ENCODE assay signal across 9 mouse cellular contexts in genomic region chr1:93805221-93805951, GRCm38 (mm10). TPM values are rescaled to one million over a fixed set of nuclear protein-coding genes. Genes with fewer than 3 reads are reported as not detected.
A peak's percentile ranks its signal among the peaks of the same experiment; 100 is the strongest.
DNase-seq lines count a peak whose midpoint lies in the region; ATAC-seq and TF ChIP-seq lines count a peak whose summit lies in the region.
"Had no signal": no experiment of that assay in that cellular context is flagged by ENCODE, and none has a peak within 500 bp of the region (broad histone marks: within the 10 kb centered on the region; RNA-seq: fewer than 3 reads in every experiment).

No protein-coding gene starts in this region.

- TF ChIP-seq EP300 in liver, embryonic 14.5 days (IDR thresholded peaks at IDR 0.05; ENCODE audit: low read depth), result no peak
- no peak for TF ChIP-seq EP300 in lung, postnatal 0 days (IDR thresholded peaks at IDR 0.05)

- no peak for TF ChIP-seq CTCF in liver, embryonic 14.5 days (IDR thresholded peaks at IDR 0.05; ENCODE audit: low read depth)
- TF ChIP-seq CTCF in lung, postnatal 0 days (IDR thresholded peaks at IDR 0.05), result no peak

- peak overlapping the region; percentile 98; the same call in 1 of the 2 replicates for H3K27ac ChIP-seq in heart, embryonic 15.5 days
- H3K27ac ChIP-seq in liver, embryonic 14.5 days, result peak overlapping the region; percentile 77
- H3K27ac ChIP-seq in lung, postnatal 0 days (ENCODE audit: low read length), result no peak overlapping the region

- intact Hi-C loops in heart, postnatal 36 days (cut with DNase I), result loop anchor here (2.0 to 10.0 kb wide), 2 partner anchors 17 to 291 kb away; partner anchors contain the start of gene Farp2

- H3K9ac ChIP-seq in heart, embryonic 15.5 days, result peak overlapping the region; percentile 16; the same call in 1 of the 2 replicates
- peak overlapping the region; percentile 68 for H3K9ac ChIP-seq in liver, embryonic 14.5 days (replicated peaks)
- no peak overlapping the region for H3K9ac ChIP-seq in lung, postnatal 0 days (replicated peaks; ENCODE audit: low read depth)

- no peak for DNase-seq in heart, postnatal 36 days
- peak; percentile 18 for DNase-seq in CD4-positive helper T cell, adult 2 months (ENCODE audit: low read depth, low spot score)
- DNase-seq in c-Kit-positive CD71-positive TER-119-negative erythroid progenitor cells, embryonic 14.5 days (ENCODE audit: low read depth), result peak; percentile 45
- DNase-seq in liver, embryonic 14.5 days (ENCODE audit: low read depth in 3 of 3, low spot score in 3 of 3), result peak in 1 of 3 experiments; percentile 39
- DNase-seq in Muller cell, postnatal 12 days (ENCODE audit: inconsistent ontology term), result no peak
- DNase-seq in lung, postnatal 0 days (ENCODE audit: low spot score), result no peak
- no peak for DNase-seq in left cerebral cortex, adult 11 months (ENCODE audit: low spot score)

- H3K4me1 ChIP-seq in heart, embryonic 15.5 days (replicated peaks), result peaks cover 34% of the 10 kb centered on the region
- peaks cover 28 to 31% of the 10 kb centered on the region in 2 experiments for H3K4me1 ChIP-seq in liver, embryonic 14.5 days (replicated peaks; ENCODE audit: control insufficient read depth in 2 of 2, insufficient read depth in 2 of 2, low read length in 1 of 2)
- peaks cover 4% of the 10 kb centered on the region; the same call in 1 of the 2 replicates for H3K4me1 ChIP-seq in lung, postnatal 0 days (ENCODE audit: insufficient read depth, low read depth, low read length)

- peak overlapping the region; percentile 94; the same call in 1 of the 2 replicates for H3K4me3 ChIP-seq in heart, embryonic 15.5 days
- peak overlapping the region; percentile 39 to 67 for H3K4me3 ChIP-seq in liver, embryonic 14.5 days (ENCODE audit: insufficient read depth in 1 of 2, low read depth in 2 of 2, low read length in 2 of 2)
- H3K4me3 ChIP-seq in lung, postnatal 0 days (ENCODE audit: low read depth, low read length), result no peak overlapping the region

- H3K27me3 ChIP-seq in heart, embryonic 15.5 days, result no peaks in the 10 kb centered on the region
- no peaks in the 10 kb centered on the region for H3K27me3 ChIP-seq in liver, embryonic 14.5 days (ENCODE audit: control insufficient read depth, insufficient read depth, low read length)
- H3K27me3 ChIP-seq in lung, postnatal 0 days (replicated peaks; ENCODE audit: insufficient read depth, low read length), result no peaks in the 10 kb centered on the region

- H3K9me3 ChIP-seq in heart, embryonic 15.5 days (replicated peaks), result no peaks in the 10 kb centered on the region
- no peaks in the 10 kb centered on the region for H3K9me3 ChIP-seq in liver, embryonic 14.5 days (ENCODE audit: control insufficient read depth, low read length)
- no peaks in the 10 kb centered on the region for H3K9me3 ChIP-seq in lung, postnatal 0 days (ENCODE audit: low read length)

- 53% methylated on average over 5 of the region's 5 CpGs for WGBS in heart, embryonic 15.5 days
- 42% methylated on average over 5 of the region's 5 CpGs for WGBS in liver, embryonic 14.5 days (ENCODE audit: insufficient replicate concordance)
- 61% methylated on average over 5 of the region's 5 CpGs for whole genome bisulfite sequencing in lung, postnatal 0 days

- no peak for ATAC-seq in heart, embryonic 15.5 days (replicated peaks; ENCODE audit: insufficient number of reproducible peaks, insufficient read depth, low FRiP score, low read depth)
- no peak for ATAC-seq in liver, embryonic 14.5 days (ENCODE audit: insufficient read depth)
- no peak for ATAC-seq in lung, postnatal 0 days
- ATAC-seq: inflammation-experienced regulatory T-cells, adult 6 months had no signal

- H3K4me2 ChIP-seq in heart, embryonic 15.5 days, result peak overlapping the region; percentile 98
- H3K4me2 ChIP-seq in liver, embryonic 14.5 days (ENCODE audit: low read depth), result peak overlapping the region; percentile 87
- no peak overlapping the region for H3K4me2 ChIP-seq in lung, postnatal 0 days (replicated peaks; ENCODE audit: low read depth, low read length)

- peaks cover 33% of the 10 kb centered on the region for H3K36me3 ChIP-seq in heart, embryonic 15.5 days
- peaks cover 31% of the 10 kb centered on the region for H3K36me3 ChIP-seq in liver, embryonic 14.5 days (replicated peaks; ENCODE audit: control insufficient read depth, insufficient read depth, low read depth)
- H3K36me3 ChIP-seq in lung, postnatal 0 days (ENCODE audit: insufficient read depth, low read length), result peaks cover 5% of the 10 kb centered on the region; the same call in 1 of the 2 replicates

RNA-seq across cellular contexts. Expression of gene Ing5, which starts 1.6 kb away (rescaled TPM):
- 10.3 and 11.9 TPM in 2 replicates for polyA plus RNA-seq in heart, embryonic 15.5 days (2015; fragmentation: Nextera tagmentation; extraction: Ambion mirVana)
- total RNA-seq in heart, postnatal 36 days (2021), result 10 to 100 TPM; 10.3 to 15.8 TPM
- polyA plus RNA-seq in liver, embryonic 14.5 days (2012; rRNA removed), result 5.3 and 6.9 TPM in 2 replicates
- polyA plus RNA-seq in liver, embryonic 14.5 days (2014; fragmentation: Nextera tagmentation; extraction: Ambion mirVana), result 7.6 and 9.6 TPM in 2 replicates
- polyA plus RNA-seq in lung, postnatal 0 days (2015; fragmentation: Nextera tagmentation; extraction: Ambion mirVana), result 8.1 and 8.7 TPM in 2 replicates

RNA-seq across cellular contexts. Expression of gene Dtymk, which starts 3.7 kb away (rescaled TPM):
- polyA plus RNA-seq in heart, embryonic 15.5 days (2015; fragmentation: Nextera tagmentation; extraction: Ambion mirVana), result 147 and 156 TPM in 2 replicates
- 10 to 100 TPM; 20.9 to 22.0 TPM for total RNA-seq in heart, postnatal 36 days (2021)
- polyA plus RNA-seq in liver, embryonic 14.5 days (2012; rRNA removed), result 99.0 and 128 TPM in 2 replicates
- polyA plus RNA-seq in liver, embryonic 14.5 days (2014; fragmentation: Nextera tagmentation; extraction: Ambion mirVana), result 148 and 150 TPM in 2 replicates
- 69.6 and 71.6 TPM in 2 replicates for polyA plus RNA-seq in lung, postnatal 0 days (2015; fragmentation: Nextera tagmentation; extraction: Ambion mirVana)

RNA-seq across cellular contexts. Expression of gene D2hgdh, which starts 19.3 kb away (rescaled TPM):
- 15.4 and 18.5 TPM in 2 replicates for polyA plus RNA-seq in heart, embryonic 15.5 days (2015; fragmentation: Nextera tagmentation; extraction: Ambion mirVana)
- 10 to 100 TPM; 32.9 to 46.5 TPM for total RNA-seq in heart, postnatal 36 days (2021)
- polyA plus RNA-seq in liver, embryonic 14.5 days (2012; rRNA removed), result 6.4 and 6.8 TPM in 2 replicates
- polyA plus RNA-seq in liver, embryonic 14.5 days (2014; fragmentation: Nextera tagmentation; extraction: Ambion mirVana), result 3.7 and 5.0 TPM in 2 replicates
- 7.2 and 8.7 TPM in 2 replicates for polyA plus RNA-seq in lung, postnatal 0 days (2015; fragmentation: Nextera tagmentation; extraction: Ambion mirVana)

RNA-seq across cellular contexts. Expression of gene Thap4, which starts 50.7 kb away (rescaled TPM):
- 51.0 and 51.4 TPM in 2 replicates for polyA plus RNA-seq in heart, embryonic 15.5 days (2015; fragmentation: Nextera tagmentation; extraction: Ambion mirVana)
- total RNA-seq in heart, postnatal 36 days (2021), result 10 to 100 TPM; 77.9 to 88.1 TPM
- polyA plus RNA-seq in liver, embryonic 14.5 days (2012; rRNA removed), result 8.5 and 10.5 TPM in 2 replicates
- polyA plus RNA-seq in liver, embryonic 14.5 days (2014; fragmentation: Nextera tagmentation; extraction: Ambion mirVana), result 11.5 and 11.7 TPM in 2 replicates
- polyA plus RNA-seq in lung, postnatal 0 days (2015; fragmentation: Nextera tagmentation; extraction: Ambion mirVana), result 34.4 and 37.6 TPM in 2 replicates

RNA-seq across cellular contexts. Expression of gene Atg4b, which starts 54.1 kb away (rescaled TPM):
- 56.1 and 57.6 TPM in 2 replicates for polyA plus RNA-seq in heart, embryonic 15.5 days (2015; fragmentation: Nextera tagmentation; extraction: Ambion mirVana)
- 10 to 100 TPM; 38.4 to 39.6 TPM for total RNA-seq in heart, postnatal 36 days (2021)
- polyA plus RNA-seq in liver, embryonic 14.5 days (2012; rRNA removed), result 18.6 and 22.6 TPM in 2 replicates
- polyA plus RNA-seq in liver, embryonic 14.5 days (2014; fragmentation: Nextera tagmentation; extraction: Ambion mirVana), result 64.3 and 68.2 TPM in 2 replicates
- 54.2 and 66.1 TPM in 2 replicates for polyA plus RNA-seq in lung, postnatal 0 days (2015; fragmentation: Nextera tagmentation; extraction: Ambion mirVana)

Comparison
In these comparisons a context has a peak if more than half of its experiments do, and no peak if none do; other contexts are left out.
1. DNase-seq: peak in CD4-positive helper T cell, adult 2 months (single experiment) and c-Kit-positive CD71-positive TER-119-negative erythroid progenitor cells, embryonic 14.5 days (single experiment); none in heart, postnatal 36 days (0 of 2), Muller cell, postnatal 12 days (single experiment), lung, postnatal 0 days (single experiment) and left cerebral cortex, adult 11 months (single experiment).